Mouse (Mus musculus) hindbrain, embryonic 16.5 days (tissue): ENCODE data around the gene Urod. TPM values are rescaled to one million over a fixed set of nuclear protein-coding genes. Genes with fewer than 3 reads are reported as not detected.

Experiments used
- ATAC-seq: fragments of 200-750 bp; cut with Nextera tagmentation; 2 replicates; pipeline ENCODE4 v1.8.0; 2017; ENCODE audit warnings: moderate TSS enrichment, moderate library complexity
- H3K27ac ChIP-seq: fragments of 300-500 bp; sonication (generic); 2 replicates; pipeline ENCODE4 v1.5.1; 2014; ENCODE audit warnings: low read depth, mild to moderate bottlenecking, control low read depth, low read length, moderate library complexity
- H3K27me3 ChIP-seq: fragments of 300-500 bp; sonication (generic); replicated peaks from 2 replicates; pipeline ENCODE4 v1.6.1; 2014; ENCODE audit warnings: low read length; ENCODE audit not compliant: control insufficient read depth, insufficient read depth
- H3K36me3 ChIP-seq: fragments of 300-500 bp; sonication (generic); 2 replicates; pipeline ENCODE4 v1.6.1; 2014; ENCODE audit warnings: mild to moderate bottlenecking, low read length, moderate library complexity, mixed read lengths; ENCODE audit not compliant: control insufficient read depth, insufficient read depth
- H3K4me1 ChIP-seq: fragments of 300-500 bp; sonication (generic); 2 replicates; pipeline ENCODE4 v1.6.1; 2014; ENCODE audit warnings: low read depth, low read length; ENCODE audit not compliant: control insufficient read depth, insufficient read depth
- H3K4me2 ChIP-seq: fragments of 300-500 bp; sonication (generic); 2 replicates; pipeline ENCODE4 v1.6.1; 2014; ENCODE audit warnings: mild to moderate bottlenecking, low read length, control low read depth, moderate library complexity
- H3K4me3 ChIP-seq: fragments of 300-500 bp; sonication (generic); 2 replicates; pipeline ENCODE4 v1.5.1; 2014; ENCODE audit warnings: mild to moderate bottlenecking, low read length, control low read depth, moderate library complexity
- H3K9ac ChIP-seq: fragments of 300-500 bp; sonication (generic); 2 replicates; pipeline ENCODE4 v1.6.1; 2014; ENCODE audit warnings: low read depth, mild to moderate bottlenecking, control low read depth, low read length, moderate library complexity
- H3K9me3 ChIP-seq: fragments of 300-500 bp; sonication (generic); 2 replicates; pipeline ENCODE4 v1.6.1; 2014; ENCODE audit warnings: mild to moderate bottlenecking, low read length, moderate library complexity; ENCODE audit not compliant: control insufficient read depth
- WGBS: fragments of 180-500 bp; shearing (Covaris S2); extraction: QIAGEN DNeasy Blood & Tissue Kit; methylation state at CpG from one replicate; pipeline ENCODE4 v1.1.7; 2014; 5-methylcytosine and 5-hydroxymethylcytosine counted together
- polyA plus RNA-seq: library from polyadenylated mRNA; unstranded; fragments of >200 nt; fragmentation: Nextera tagmentation; extraction: Ambion mirVana; gene quantifications from 2 replicates; pipeline ENCODE4 v1.2.1, GENCODE M21; 2015

Gene Urod
- polyA plus RNA-seq, 1 experiment from 2014 or later = 59.8 TPM

GRCm38 (mm10) chr4:117017738-117018137 lies 23.5 kb upstream of the Urod start:
- Histone ChIP-seq H3K4me3 (no peak overlapping the region), H3K27ac (no peak overlapping the region), H3K9me3 (no peaks in the 10 kb centered on the region), H3K4me1 (peaks cover 6% of the 10 kb centered on the region), H3K27me3 (no peaks in the 10 kb centered on the region), H3K9ac (no peak overlapping the region), H3K4me2 (no peak overlapping the region), H3K36me3 (peaks cover 5% of the 10 kb centered on the region)
- 91% methylated on average over 2 of the region's 2 CpGs for WGBS
- no peak for ATAC-seq

GRCm38 (mm10) chr4:117014901-117015415 lies 20.7 kb upstream of the Urod start:
- 74% methylated on average over 4 of the region's 4 CpGs for WGBS
- Histone ChIP-seq H3K27ac (no peak overlapping the region), H3K36me3 (no peaks in the 10 kb centered on the region), H3K27me3 (no peaks in the 10 kb centered on the region), H3K4me2 (no peak overlapping the region), H3K4me1 (peaks cover under 1% of the 10 kb centered on the region), H3K9me3 (no peaks in the 10 kb centered on the region), H3K9ac (no peak overlapping the region), H3K4me3 (no peak overlapping the region)
- no peak for ATAC-seq

GRCm38 (mm10) chr4:117013596-117013995 lies 19.4 kb upstream of the Urod start:
- H3K4me1 ChIP-seq = no peaks in the 10 kb centered on the region
- no peaks in the 10 kb centered on the region for H3K9me3 ChIP-seq
- no peak overlapping the region for H3K4me3 ChIP-seq
- no peak overlapping the region for H3K9ac ChIP-seq
- no peaks in the 10 kb centered on the region for H3K36me3 ChIP-seq
- H3K27ac ChIP-seq = no peak overlapping the region
- 82% methylated on average over 6 of the region's 6 CpGs for WGBS
- H3K4me2 ChIP-seq = no peak overlapping the region
- no peak for ATAC-seq
- no peaks in the 10 kb centered on the region for H3K27me3 ChIP-seq

- WGBS = 86% methylated on average over 5 of the region's 5 CpGs
- no peak overlapping the region for H3K4me3 ChIP-seq
- no peak overlapping the region for H3K4me2 ChIP-seq
- H3K27ac ChIP-seq = no peak overlapping the region
- no peak overlapping the region for H3K9ac ChIP-seq
- H3K9me3 ChIP-seq = no peaks in the 10 kb centered on the region
- no peak for ATAC-seq
- no peaks in the 10 kb centered on the region for H3K36me3 ChIP-seq
- no peaks in the 10 kb centered on the region for H3K4me1 ChIP-seq
- no peaks in the 10 kb centered on the region for H3K27me3 ChIP-seq
These were observed 16.0 kb upstream of the Urod start for GRCm38 (mm10) chr4:117010231-117010630.

- H3K4me1 ChIP-seq = no peaks in the 10 kb centered on the region
- no peak overlapping the region for H3K9ac ChIP-seq
- no peak overlapping the region for H3K4me3 ChIP-seq
- no peaks in the 10 kb centered on the region for H3K9me3 ChIP-seq
- no peak for ATAC-seq
- WGBS = 62% methylated on average over 3 of the region's 3 CpGs
- H3K4me2 ChIP-seq = no peak overlapping the region
- H3K36me3 ChIP-seq = peaks cover 4% of the 10 kb centered on the region; the same call in 1 of the 2 replicates
- no peak overlapping the region for H3K27ac ChIP-seq
- H3K27me3 ChIP-seq = no peaks in the 10 kb centered on the region
These were observed 12.8 kb upstream of the Urod start for GRCm38 (mm10) chr4:117007058-117007457.

- H3K9me3 ChIP-seq = no peaks in the 10 kb centered on the region
- 78% methylated on average over 7 of the region's 7 CpGs for WGBS
- H3K27me3 ChIP-seq = no peaks in the 10 kb centered on the region
- H3K4me1 ChIP-seq = no peaks in the 10 kb centered on the region
- ATAC-seq = no peak
- no peak overlapping the region for H3K4me2 ChIP-seq
- no peak overlapping the region for H3K4me3 ChIP-seq
- H3K27ac ChIP-seq = no peak overlapping the region
- no peak overlapping the region for H3K9ac ChIP-seq
- peaks cover 9% of the 10 kb centered on the region; the same call in 1 of the 2 replicates for H3K36me3 ChIP-seq
These were observed 11.6 kb upstream of the Urod start for GRCm38 (mm10) chr4:117005611-117006400.

GRCm38 (mm10) chr4:117004649-117005048 lies 10.4 kb upstream of the Urod start:
- 94% methylated on average over 4 of the region's 4 CpGs for WGBS
- no peak overlapping the region for H3K9ac ChIP-seq
- peaks cover 16% of the 10 kb centered on the region for H3K36me3 ChIP-seq
- no peak for ATAC-seq
- H3K27ac ChIP-seq = no peak overlapping the region
- H3K4me2 ChIP-seq = no peak overlapping the region
- H3K4me3 ChIP-seq = no peak overlapping the region
- H3K9me3 ChIP-seq = no peaks in the 10 kb centered on the region
- H3K4me1 ChIP-seq = no peaks in the 10 kb centered on the region
- no peaks in the 10 kb centered on the region for H3K27me3 ChIP-seq

- H3K27ac ChIP-seq = no peak overlapping the region
- peaks cover 22% of the 10 kb centered on the region for H3K36me3 ChIP-seq
- ATAC-seq = peak; percentile 68
- no peak overlapping the region for H3K9ac ChIP-seq
- no peak overlapping the region for H3K4me2 ChIP-seq
- no peaks in the 10 kb centered on the region for H3K27me3 ChIP-seq
- WGBS = 55% methylated on average over 38 of the region's 38 CpGs
- no peak overlapping the region for H3K4me3 ChIP-seq
- no peaks in the 10 kb centered on the region for H3K9me3 ChIP-seq
- no peaks in the 10 kb centered on the region for H3K4me1 ChIP-seq
These were observed 8.6 kb upstream of the Urod start for GRCm38 (mm10) chr4:117002543-117003521.

GRCm38 (mm10) chr4:117001957-117002356 lies 7.7 kb upstream of the Urod start:
- Histone ChIP-seq H3K4me1 (no peaks in the 10 kb centered on the region), H3K27me3 (no peaks in the 10 kb centered on the region), H3K9me3 (no peaks in the 10 kb centered on the region), H3K4me2 (no peak overlapping the region), H3K27ac (no peak overlapping the region), H3K9ac (no peak overlapping the region), H3K36me3 (peaks cover 22% of the 10 kb centered on the region), H3K4me3 (no peak overlapping the region)
- whole genome bisulfite sequencing = 91% methylated on average over 16 of the region's 16 CpGs
- no peak for ATAC-seq
